Mouse (Mus musculus) liver, embryonic 15.5 days (tissue): ENCODE results near the gene Toporsl. TPM values are rescaled to one million over a fixed set of nuclear protein-coding genes. Genes with fewer than 3 reads are reported as not detected.

Experiments
- ATAC-seq: fragments of 200-750 bp; cut with Nextera tagmentation; 2 replicates; pipeline ENCODE4 v1.8.0; 2017; ENCODE audit warnings: moderate number of reproducible peaks, mild to moderate bottlenecking, moderate library complexity; ENCODE audit not compliant: insufficient read depth
- H3K27ac ChIP-seq: fragments of 300-500 bp; sonication (generic); replicated peaks from 2 replicates; pipeline ENCODE4 v1.5.1; 2015; ENCODE audit warnings: mild to moderate bottlenecking, inconsistent platforms
- H3K27me3 ChIP-seq: fragments of 300-500 bp; sonication (generic); 2 replicates; pipeline ENCODE4 v1.6.1; 2015; ENCODE audit warnings: mild to moderate bottlenecking, inconsistent platforms
- H3K36me3 ChIP-seq: fragments of 300-500 bp; sonication (generic); replicated peaks from 2 replicates; pipeline ENCODE4 v1.6.1; 2015; ENCODE audit warnings: moderate library complexity, mild to moderate bottlenecking, inconsistent platforms
- H3K4me1 ChIP-seq: fragments of 300-500 bp; sonication (generic); replicated peaks from 2 replicates; pipeline ENCODE4 v1.6.1; 2015; ENCODE audit warnings: inconsistent platforms
- H3K4me2 ChIP-seq: fragments of 300-500 bp; sonication (generic); 2 replicates; pipeline ENCODE4 v1.6.1; 2015; ENCODE audit warnings: moderate library complexity, mild to moderate bottlenecking, inconsistent platforms
- H3K4me3 ChIP-seq: fragments of 300-500 bp; sonication (generic); replicated peaks from 2 replicates; pipeline ENCODE4 v1.5.1; 2015; ENCODE audit warnings: mild to moderate bottlenecking, inconsistent platforms
- H3K9ac ChIP-seq: fragments of 300-500 bp; sonication (generic); 2 replicates; pipeline ENCODE4 v1.6.1; 2015; ENCODE audit warnings: moderate library complexity, mild to moderate bottlenecking, inconsistent platforms
- H3K9me3 ChIP-seq: fragments of 300-500 bp; sonication (generic); replicated peaks from 2 replicates; pipeline ENCODE4 v1.6.1; 2016; ENCODE audit warnings: inconsistent platforms
- WGBS: fragments of 180-500 bp; shearing (Covaris S2); methylation state at CpG from one replicate; pipeline ENCODE4 v1.1.7; 2015; ENCODE audit warnings: mixed read lengths; ENCODE audit not compliant: insufficient replicate concordance; 5-methylcytosine and 5-hydroxymethylcytosine counted together
- polyA plus RNA-seq: library from polyadenylated mRNA; unstranded; fragments of >200 nt; fragmentation: Nextera tagmentation; extraction: Ambion mirVana; gene quantifications from 2 replicates; pipeline ENCODE4 v1.2.1, GENCODE M21; 2015

Gene Toporsl
- polyA plus RNA-seq, 1 experiment from 2014 or later = not detected

- H3K4me1 ChIP-seq = no peaks in the 10 kb centered on the region
- no peaks in the 10 kb centered on the region for H3K27me3 ChIP-seq
- H3K9me3 ChIP-seq = no peaks in the 10 kb centered on the region
- H3K27ac ChIP-seq = no peak overlapping the region
- H3K36me3 ChIP-seq = no peaks in the 10 kb centered on the region
- ATAC-seq = no peak
- no peak overlapping the region for H3K4me2 ChIP-seq
- no peak overlapping the region for H3K9ac ChIP-seq
- H3K4me3 ChIP-seq = no peak overlapping the region
Measured at GRCm38 (mm10) chr4:52659701-52660100, 63.6 kb downstream of the Toporsl start.

GRCm38 (mm10) chr4:52660701-52661117 is 64.6 kb downstream of the Toporsl start:
- Histone ChIP-seq H3K27me3 (no peaks in the 10 kb centered on the region), H3K4me2 (no peak overlapping the region), H3K36me3 (no peaks in the 10 kb centered on the region), H3K9me3 (no peaks in the 10 kb centered on the region), H3K9ac (no peak overlapping the region), H3K4me3 (no peak overlapping the region), H3K27ac (no peak overlapping the region), H3K4me1 (no peaks in the 10 kb centered on the region)
- ATAC-seq = no peak
- 18% methylated on average over 3 of the region's 3 CpGs for WGBS

- Histone ChIP-seq H3K36me3 (no peaks in the 10 kb centered on the region), H3K9ac (no peak overlapping the region), H3K4me3 (no peak overlapping the region), H3K27me3 (no peaks in the 10 kb centered on the region), H3K9me3 (no peaks in the 10 kb centered on the region), H3K4me2 (no peak overlapping the region), H3K4me1 (no peaks in the 10 kb centered on the region), H3K27ac (no peak overlapping the region)
- 60% methylated on average over 5 of the region's 5 CpGs for WGBS
- no peak for ATAC-seq
Measured at GRCm38 (mm10) chr4:52661311-52661710, 65.2 kb downstream of the Toporsl start.

Other genes starting within 250 kb of the Toporsl start
- 124 and 171 TPM in 2 replicates for gene Smc2, start 157.0 kb upstream of the Toporsl start, polyA plus RNA-seq
- gene Vma21-ps, start 99.0 kb upstream of the Toporsl start, polyA plus RNA-seq = 0.52 and 1.5 TPM in 2 replicates
- gene Olfr275, start 218.3 kb downstream of the Toporsl start, polyA plus RNA-seq = not detected in 2 replicates